Mouse (Mus musculus) heart, embryonic 11.5 days (tissue): ENCODE measurements around the gene Tor3a. TPM values are rescaled to one million over a fixed set of nuclear protein-coding genes. Genes with fewer than 3 reads are reported as not detected.
A peak's percentile ranks its signal among the peaks of the same experiment; 100 is the strongest.
"Not testable (repeated sequence)": the region's sequence is repeated elsewhere in the genome, so short reads cannot be mapped to it uniquely, and the experiment has no call there.

Experiments
- ATAC-seq: fragments of 200-750 bp; cut with Nextera tagmentation; replicated peaks from 2 replicates; pipeline ENCODE4 v1.8.0; 2017; ENCODE audit warnings: moderate library complexity; ENCODE audit not compliant: insufficient number of reproducible peaks, low FRiP score, low TSS enrichment
- H3K27ac ChIP-seq: fragments of 300-500 bp; sonication (generic); 2 replicates; pipeline ENCODE4 v1.5.1; 2014; ENCODE audit warnings: mild to moderate bottlenecking, low read depth, low read length
- H3K27me3 ChIP-seq: fragments of 300-500 bp; sonication (generic); 2 replicates; pipeline ENCODE4 v1.6.1; 2014; ENCODE audit warnings: mild to moderate bottlenecking, low read length, mixed read lengths; ENCODE audit not compliant: control insufficient read depth, insufficient read depth
- H3K36me3 ChIP-seq: fragments of 300-500 bp; sonication (generic); 2 replicates; pipeline ENCODE4 v1.6.1; 2014; ENCODE audit warnings: mild to moderate bottlenecking, low read length, moderate library complexity, mixed read lengths; ENCODE audit not compliant: control insufficient read depth, insufficient read depth
- H3K4me1 ChIP-seq: fragments of 300-500 bp; sonication (generic); 2 replicates; pipeline ENCODE4 v1.6.1; 2014; ENCODE audit warnings: low read length; ENCODE audit not compliant: control insufficient read depth, insufficient read depth
- H3K4me2 ChIP-seq: fragments of 300-500 bp; sonication (generic); 2 replicates; pipeline ENCODE4 v1.6.1; 2014; ENCODE audit warnings: mild to moderate bottlenecking, moderate library complexity
- H3K4me3 ChIP-seq: fragments of 300-500 bp; sonication (generic); 2 replicates; pipeline ENCODE4 v1.5.1; 2014; ENCODE audit warnings: low read depth, low read length
- H3K9ac ChIP-seq: fragments of 300-500 bp; sonication (generic); 2 replicates; pipeline ENCODE4 v1.6.1; 2014; ENCODE audit warnings: mild to moderate bottlenecking, low read depth, low read length, moderate library complexity
- H3K9me3 ChIP-seq: fragments of 300-500 bp; sonication (generic); replicated peaks from 2 replicates; pipeline ENCODE4 v1.6.1; 2016; ENCODE audit warnings: low read length; ENCODE audit not compliant: control insufficient read depth
- WGBS: fragments of 180-500 bp; shearing (Covaris S2); extraction: QIAGEN DNeasy Blood & Tissue Kit; methylation state at CpG from one replicate; pipeline ENCODE4 v1.1.7; 2014; ENCODE audit not compliant: insufficient replicate concordance; 5-methylcytosine and 5-hydroxymethylcytosine counted together
- polyA plus RNA-seq: library from polyadenylated mRNA; unstranded; fragments of >200 nt; fragmentation: Nextera tagmentation; extraction: Ambion mirVana; gene quantifications from 2 replicates; pipeline ENCODE4 v1.2.1, GENCODE M21; 2014

Gene Tor3a
- polyA plus RNA-seq, 1 experiment from 2014 or later = 4.5 TPM

GRCm38 (mm10) chr1:156665777-156666176, 8.4 kb downstream of the Tor3a start:
- peaks cover 9% of the 10 kb centered on the region; the same call in 1 of the 2 replicates for H3K4me1 ChIP-seq
- no peaks in the 10 kb centered on the region; the same call in 1 of the 2 replicates for H3K36me3 ChIP-seq
- no peak overlapping the region for H3K9ac ChIP-seq
- no peak overlapping the region for H3K4me2 ChIP-seq
- H3K27me3 ChIP-seq = no peaks in the 10 kb centered on the region
- H3K9me3 ChIP-seq = no peaks in the 10 kb centered on the region
- H3K4me3 ChIP-seq = no peak overlapping the region
- ATAC-seq = no peak
- no peak overlapping the region for H3K27ac ChIP-seq
- 85% methylated on average over 8 of the region's 8 CpGs for whole genome bisulfite sequencing

GRCm38 (mm10) chr1:156660660-156661236, 13.4 kb downstream of the Tor3a start:
- not testable (repeated sequence) for H3K9me3 ChIP-seq, H3K9ac ChIP-seq, H3K36me3 ChIP-seq, H3K4me2 ChIP-seq, H3K4me1 ChIP-seq, ATAC-seq, H3K27ac ChIP-seq, H3K27me3 ChIP-seq, H3K4me3 ChIP-seq
- WGBS = 78% methylated on average over 19 of the region's 21 CpGs

- Histone ChIP-seq H3K9ac (no peak overlapping the region), H3K4me1 (no peaks in the 10 kb centered on the region), H3K9me3 (no peaks in the 10 kb centered on the region), H3K36me3 (no peaks in the 10 kb centered on the region; the same call in 1 of the 2 replicates), H3K4me2 (no peak overlapping the region), H3K4me3 (no peak overlapping the region), H3K27ac (no peak overlapping the region), H3K27me3 (no peaks in the 10 kb centered on the region)
- ATAC-seq = no peak
- WGBS = 75% methylated on average over 13 of the region's 13 CpGs
Observed at GRCm38 (mm10) chr1:156659906-156660659, 14.1 kb downstream of the Tor3a start.

- no peaks in the 10 kb centered on the region for H3K27me3 ChIP-seq
- WGBS = 82% methylated on average over 5 of the region's 5 CpGs
- no peak overlapping the region for H3K27ac ChIP-seq
- no peaks in the 10 kb centered on the region for H3K4me1 ChIP-seq
- no peak for ATAC-seq
- H3K4me2 ChIP-seq = no peak overlapping the region
- H3K36me3 ChIP-seq = no peaks in the 10 kb centered on the region; the same call in 1 of the 2 replicates
- H3K9me3 ChIP-seq = no peaks in the 10 kb centered on the region
- no peak overlapping the region for H3K9ac ChIP-seq
- H3K4me3 ChIP-seq = no peak overlapping the region
Observed at GRCm38 (mm10) chr1:156658676-156659075, 15.5 kb downstream of the Tor3a start.

- no peaks in the 10 kb centered on the region for H3K27me3 ChIP-seq
- H3K36me3 ChIP-seq = no peaks in the 10 kb centered on the region; the same call in 1 of the 2 replicates
- H3K4me3 ChIP-seq = no peak overlapping the region
- 81% methylated on average over 4 of the region's 4 CpGs for WGBS
- H3K27ac ChIP-seq = no peak overlapping the region
- no peak overlapping the region for H3K4me2 ChIP-seq
- no peaks in the 10 kb centered on the region for H3K4me1 ChIP-seq
- ATAC-seq = no peak
- no peaks in the 10 kb centered on the region for H3K9me3 ChIP-seq
- H3K9ac ChIP-seq = no peak overlapping the region
Observed at GRCm38 (mm10) chr1:156657523-156657922, 16.6 kb downstream of the Tor3a start.

- no peaks in the 10 kb centered on the region for H3K27me3 ChIP-seq
- no peak overlapping the region for H3K27ac ChIP-seq
- H3K36me3 ChIP-seq = no peaks in the 10 kb centered on the region
- no peak for ATAC-seq
- 77% methylated on average over 13 of the region's 13 CpGs for WGBS
- no peak overlapping the region for H3K9ac ChIP-seq
- H3K4me1 ChIP-seq = 0 out of 2 replicates have a peak, but pooled peaks cover 2% of the 10 kb centered on the region
- H3K9me3 ChIP-seq = no peaks in the 10 kb centered on the region
- no peak overlapping the region for H3K4me2 ChIP-seq
- H3K4me3 ChIP-seq = no peak overlapping the region
Observed at GRCm38 (mm10) chr1:156654735-156655530, 19.2 kb downstream of the Tor3a start.

- WGBS = 64% methylated on average over 6 of the region's 6 CpGs
- Histone ChIP-seq H3K27me3 (no peaks in the 10 kb centered on the region), H3K27ac (peak overlapping the region; percentile 4; the same call in 1 of the 2 replicates), H3K4me1 (peaks cover 11% of the 10 kb centered on the region; the same call in 1 of the 2 replicates), H3K36me3 (no peaks in the 10 kb centered on the region), H3K4me2 (no peak overlapping the region), H3K9ac (no peak overlapping the region), H3K9me3 (no peaks in the 10 kb centered on the region), H3K4me3 (no peak overlapping the region)
- no peak for ATAC-seq
Observed at GRCm38 (mm10) chr1:156652189-156652822, 21.9 kb downstream of the Tor3a start.

- Histone ChIP-seq H3K9ac (no peak overlapping the region), H3K4me2 (no peak overlapping the region), H3K9me3 (no peaks in the 10 kb centered on the region), H3K36me3 (no peaks in the 10 kb centered on the region), H3K27ac (no peak overlapping the region), H3K27me3 (no peaks in the 10 kb centered on the region), H3K4me1 (peaks cover 11% of the 10 kb centered on the region; the same call in 1 of the 2 replicates), H3K4me3 (no peak overlapping the region)
- 78% methylated on average over 9 of the region's 9 CpGs for WGBS
- no peak for ATAC-seq
Observed at GRCm38 (mm10) chr1:156650631-156651030, 23.5 kb downstream of the Tor3a start.
